Mouse (Mus musculus) brain, embryonic 14.5 days (tissue): ENCODE data around the gene Lsm14b.

ENCODE experiments used
- CTCF ChIP-seq: fragments of 200-500 bp; IDR thresholded peaks from 2 replicates; pipeline ENCODE4 v1.5.1; 2012; ENCODE audit warnings: inconsistent platforms, mild to moderate bottlenecking, moderate library complexity, borderline replicate concordance; ENCODE audit not compliant: insufficient read depth, insufficient read length; ENCODE audit errors: extremely low read depth
- POLR2A ChIP-seq: fragments of 200-500 bp; IDR thresholded peaks from 2 replicates; pipeline ENCODE4 v1.6.1; 2012; ENCODE audit warnings: mild to moderate bottlenecking, inconsistent platforms, borderline replicate concordance; ENCODE audit not compliant: poor library complexity, insufficient read depth, insufficient read length, severe bottlenecking; ENCODE audit errors: extremely low read depth

DNA sequence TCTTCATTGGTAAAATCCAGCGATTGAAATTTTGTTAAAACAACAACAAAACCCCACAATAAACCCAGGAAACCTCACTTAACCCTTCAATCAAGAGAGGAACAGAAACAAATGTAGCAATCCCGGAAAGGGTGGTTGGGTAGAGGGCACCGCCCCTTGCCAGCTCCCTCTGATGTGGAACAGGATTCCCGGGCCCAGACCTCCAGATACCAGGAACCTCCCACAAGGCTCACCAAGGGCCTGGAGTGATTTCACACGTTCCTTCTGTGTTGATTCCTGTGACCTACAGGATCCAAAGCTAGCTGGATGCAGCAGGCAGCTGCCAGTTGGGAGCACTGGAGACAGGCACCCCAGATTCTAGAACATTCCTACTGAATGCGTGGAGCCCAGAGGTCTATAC lies 15.6 kb downstream of the Lsm14b start:
- TF ChIP-seq POLR2A (no peak), CTCF (no peak)
